Mouse (Mus musculus) erythroblast, embryonic 14.5 days (primary cell): ENCODE measurements around the gene Gm10272.

ENCODE experiments used
- GATA1 ChIP-seq: IDR thresholded peaks from 2 replicates; pipeline ENCODE4 v1.6.1; 2012; ENCODE audit warnings: low read length, inconsistent platforms, mixed read lengths
- TAL1 ChIP-seq: IDR thresholded peaks from 3 replicates; pipeline ENCODE4 v1.6.1; 2012; ENCODE audit warnings: low read length, inconsistent platforms, mixed read lengths

GRCm38 (mm10) chr10:77726186-77726585 lies 19.8 kb downstream of the Gm10272 start, which contains the start of gene Gm10100:
- no peak for TF ChIP-seq GATA1
- no peak for TF ChIP-seq TAL1
